Mouse (Mus musculus) right cerebral cortex, postnatal 36 days (tissue): ENCODE measurements around the gene Hdgfl2.
"Not testable (repeated sequence)": the region's sequence is repeated elsewhere in the genome, so short reads cannot be mapped to it uniquely, and the experiment has no call there.

ENCODE experiments used
- DNase-seq, 2 experiments: peaks; one replicate each; pipeline ENCODE4 v3.0.0; 2022; ENCODE audit warnings: low spot score in 2 of 2, mixed read lengths in 1 of 2

Gene Hdgfl2

GRCm38 (mm10) chr17:56062081-56062480 lies 17.4 kb upstream of the Hdgfl2 start:
- no peak for DNase-seq

- not testable (repeated sequence) for DNase-seq
These were observed 13.7 kb upstream of the Hdgfl2 start for GRCm38 (mm10) chr17:56065715-56066114.

GRCm38 (mm10) chr17:56066451-56066850 lies 13.0 kb upstream of the Hdgfl2 start:
- no peak for DNase-seq

- DNase-seq, result no peak
These were observed 10.4 kb upstream of the Hdgfl2 start for GRCm38 (mm10) chr17:56069066-56069465.

GRCm38 (mm10) chr17:56071126-56071525 lies 8.3 kb upstream of the Hdgfl2 start:
- DNase-seq, result no peak

GRCm38 (mm10) chr17:56072243-56072642 lies 7.2 kb upstream of the Hdgfl2 start:
- no peak for DNase-seq

- DNase-seq, result peak; percentile 62 to 66
These were observed 5.2 kb upstream of the Hdgfl2 start for GRCm38 (mm10) chr17:56074097-56074826.

- peak; percentile 98 for DNase-seq
These were observed 4.6 kb upstream of the Hdgfl2 start, which contains the start of gene Ubxn6 for GRCm38 (mm10) chr17:56074827-56075208. Ubxn6 (minus strand) TSS chr17:56075028.

GRCm38 (mm10) chr17:56077523-56077922 lies 1.9 kb upstream of the Hdgfl2 start:
- no peak for DNase-seq

GRCm38 (mm10) chr17:56078361-56078760 lies 1.1 kb upstream of the Hdgfl2 start:
- DNase-seq, result not testable (repeated sequence)

GRCm38 (mm10) chr17:56079921-56080320 lies 487 bp downstream of the Hdgfl2 start:
- DNase-seq, result no peak

- peak; percentile 44 to 56 for DNase-seq
These were observed 1.5 kb downstream of the Hdgfl2 start for GRCm38 (mm10) chr17:56080781-56081585.

- no peak for DNase-seq
These were observed 12.9 kb downstream of the Hdgfl2 start for GRCm38 (mm10) chr17:56092312-56092711.

- no peak for DNase-seq
These were observed 13.4 kb downstream of the Hdgfl2 start for GRCm38 (mm10) chr17:56092794-56093193.

GRCm38 (mm10) chr17:56096883-56097282 lies 17.4 kb downstream of the Hdgfl2 start:
- no peak for DNase-seq

GRCm38 (mm10) chr17:56098180-56098579 lies 18.7 kb downstream of the Hdgfl2 start:
- no peak for DNase-seq

GRCm38 (mm10) chr17:56098711-56099572 lies 19.5 kb downstream of the Hdgfl2 start:
- DNase-seq, result no peak

- DNase-seq, result no peak
These were observed 21.4 kb downstream of the Hdgfl2 start for GRCm38 (mm10) chr17:56100811-56101210.

- no peak for DNase-seq
These were observed 22.7 kb downstream of the Hdgfl2 start for GRCm38 (mm10) chr17:56102158-56102557.

GRCm38 (mm10) chr17:56102927-56103326 lies 23.5 kb downstream of the Hdgfl2 start:
- no peak for DNase-seq

GRCm38 (mm10) chr17:56103465-56104285 lies 24.2 kb downstream of the Hdgfl2 start:
- DNase-seq, result no peak
